Mouse (Mus musculus): ENCODE measurements around the gene Itih5. TPM values are rescaled to one million over a fixed set of nuclear protein-coding genes. Genes with fewer than 3 reads are reported as not detected.

Itih5 gene
- 1.5 TPM for polyA plus RNA-seq (2014; fragmentation: Illumina TruSeq; extraction: RNeasy Lipid Tissue Mini Kit (QIAGEN cat#74804); ENCODE audit: insufficient read depth, low read depth, low replicate concordance)

GRCm38 (mm10) chr2:10153201-10154075 lies at the start of gene Itih5:
Itih5 (plus strand) TSS chr2:10153571.

GRCm38 (mm10) chr2:10131296-10131695 lies 22.1 kb upstream of the Itih5 start, which contains the start of gene Itih2:
Itih2 (minus strand) TSS chr2:10131396.

Other genes starting within 250 kb of the Itih5 start
- 4.6 TPM for gene Taf3, start 105.0 kb upstream of the Itih5 start, polyA plus RNA-seq (2014; fragmentation: Illumina TruSeq; extraction: RNeasy Lipid Tissue Mini Kit (QIAGEN cat#74804); ENCODE audit: insufficient read depth, low read depth, low replicate concordance)
- 244 TPM for gene Atp5c1, start 73.1 kb upstream of the Itih5 start, polyA plus RNA-seq (2014; fragmentation: Illumina TruSeq; extraction: RNeasy Lipid Tissue Mini Kit (QIAGEN cat#74804); ENCODE audit: insufficient read depth, low read depth, low replicate concordance)
- gene Kin, start 73.0 kb upstream of the Itih5 start, polyA plus RNA-seq (2014; fragmentation: Illumina TruSeq; extraction: RNeasy Lipid Tissue Mini Kit (QIAGEN cat#74804); ENCODE audit: insufficient read depth, low read depth, low replicate concordance), result 11.5 TPM
- 2.2 TPM for gene Itih2, start 22.2 kb upstream of the Itih5 start, polyA plus RNA-seq (2014; fragmentation: Illumina TruSeq; extraction: RNeasy Lipid Tissue Mini Kit (QIAGEN cat#74804); ENCODE audit: insufficient read depth, low read depth, low replicate concordance)
- 0.40 TPM for gene Sfmbt2, start 216.9 kb downstream of the Itih5 start, polyA plus RNA-seq (2014; fragmentation: Illumina TruSeq; extraction: RNeasy Lipid Tissue Mini Kit (QIAGEN cat#74804); ENCODE audit: insufficient read depth, low read depth, low replicate concordance)